Mouse (Mus musculus) lung, postnatal 0 days (tissue): ENCODE measurements around the gene Top3b.

Source experiments
- CTCF ChIP-seq: IDR thresholded peaks from 2 replicates; pipeline ENCODE4 v1.5.1; 2016; ENCODE audit warnings: antibody characterized with exemption, mild to moderate bottlenecking
- EP300 ChIP-seq: IDR thresholded peaks from 2 replicates; pipeline ENCODE4 v1.6.1; 2016; ENCODE audit warnings: antibody characterized with exemption, mild to moderate bottlenecking, control low read depth

DNA sequence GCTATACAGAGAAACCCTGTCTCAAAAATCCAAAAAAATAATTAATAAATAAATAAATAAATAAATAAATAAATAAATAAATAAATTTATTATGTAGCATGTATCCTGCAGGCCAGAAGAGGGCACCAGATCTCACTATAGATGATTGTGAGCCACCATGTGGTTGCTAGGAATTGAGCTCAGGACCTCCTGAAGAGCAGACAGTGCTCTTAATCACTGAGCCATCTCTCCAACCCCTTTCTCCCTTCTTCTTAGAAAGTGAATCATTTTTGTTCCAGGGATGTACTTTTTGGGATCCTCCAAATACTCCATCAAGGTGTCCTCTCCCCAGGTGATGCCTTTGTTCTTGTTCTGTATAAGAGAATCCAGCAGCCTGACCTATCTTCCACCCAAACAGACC is 21.3 kb upstream of the Top3b start:
- TF ChIP-seq EP300: no peak
- TF ChIP-seq CTCF: peak; percentile 16; the same call in 1 of the 2 replicates
